Mouse (Mus musculus) liver, postnatal 0 days (tissue): ENCODE results near the gene Aig1.

Source experiments
- CTCF ChIP-seq: sonication (generic); IDR thresholded peaks from 2 replicates; pipeline ENCODE4 v1.5.1; 2016; ENCODE audit warnings: antibody characterized with exemption, low read depth
- EP300 ChIP-seq: IDR thresholded peaks from 2 replicates; pipeline ENCODE4 v1.6.1; 2016; ENCODE audit warnings: antibody characterized with exemption, low read depth, mild to moderate bottlenecking

GRCm38 (mm10) chr10:13855111-13855510 lies 13.7 kb downstream of the Aig1 start:
- TF ChIP-seq CTCF (no peak), EP300 (no peak)
